Mouse (Mus musculus) intestine, embryonic 15.5 days (tissue): ENCODE results near the gene Stk11ip. TPM values are rescaled to one million over a fixed set of nuclear protein-coding genes. Genes with fewer than 3 reads are reported as not detected.

Experiments used
- ATAC-seq: fragments of 200-750 bp; cut with Nextera tagmentation; 2 replicates; pipeline ENCODE4 v1.8.0; 2017; ENCODE audit warnings: moderate TSS enrichment, moderate library complexity
- H3K27ac ChIP-seq: fragments of 300-500 bp; sonication (generic); 2 replicates; pipeline ENCODE4 v1.5.1; 2015; ENCODE audit warnings: mild to moderate bottlenecking, inconsistent platforms
- H3K27me3 ChIP-seq: fragments of 300-500 bp; sonication (generic); replicated peaks from 2 replicates; pipeline ENCODE4 v1.6.1; 2015; ENCODE audit warnings: inconsistent platforms
- H3K36me3 ChIP-seq: fragments of 300-500 bp; sonication (generic); 2 replicates; pipeline ENCODE4 v1.6.1; 2015; ENCODE audit warnings: inconsistent platforms
- H3K4me1 ChIP-seq: fragments of 300-500 bp; sonication (generic); replicated peaks from 2 replicates; pipeline ENCODE4 v1.6.1; 2015; ENCODE audit warnings: inconsistent platforms
- H3K4me2 ChIP-seq: fragments of 300-500 bp; sonication (generic); replicated peaks from 2 replicates; pipeline ENCODE4 v1.6.1; 2015; ENCODE audit warnings: mild to moderate bottlenecking, inconsistent platforms
- H3K4me3 ChIP-seq: fragments of 300-500 bp; sonication (generic); replicated peaks from 2 replicates; pipeline ENCODE4 v1.5.1; 2015; ENCODE audit warnings: inconsistent platforms
- H3K9ac ChIP-seq: fragments of 300-500 bp; sonication (generic); 2 replicates; pipeline ENCODE4 v1.6.1; 2015; ENCODE audit warnings: inconsistent platforms
- H3K9me3 ChIP-seq: fragments of 300-500 bp; sonication (generic); 2 replicates; pipeline ENCODE4 v1.6.1; 2016; ENCODE audit warnings: inconsistent platforms
- WGBS: fragments of 180-500 bp; shearing (Covaris S2); methylation state at CpG from one replicate; pipeline ENCODE4 v1.1.7; 2015; 5-methylcytosine and 5-hydroxymethylcytosine counted together
- polyA plus RNA-seq: library from polyadenylated mRNA; unstranded; fragments of >200 nt; fragmentation: Nextera tagmentation; extraction: Ambion mirVana; gene quantifications from 2 replicates; pipeline ENCODE4 v1.2.1, GENCODE M21; 2015

The Stk11ip gene
- polyA plus RNA-seq, 1 experiment from 2014 or later = 18.9 TPM

- no peaks in the 10 kb centered on the region for H3K9me3 ChIP-seq
- H3K4me1 ChIP-seq = peaks cover 40% of the 10 kb centered on the region
- H3K27me3 ChIP-seq = no peaks in the 10 kb centered on the region
- peak overlapping the region; percentile 98 for H3K27ac ChIP-seq
- H3K4me3 ChIP-seq = peak overlapping the region; percentile 76
- H3K36me3 ChIP-seq = peaks cover 17% of the 10 kb centered on the region
- under 1% methylated on average over 84 of the region's 84 CpGs for WGBS
- H3K9ac ChIP-seq = peak overlapping the region; percentile 80
- peak; percentile 64 for ATAC-seq
- peak overlapping the region; percentile 80 for H3K4me2 ChIP-seq
Measured at GRCm38 (mm10) chr1:75505159-75505955, 16.0 kb upstream of the Stk11ip start.

GRCm38 (mm10) chr1:75505956-75506831 is 15.1 kb upstream of the Stk11ip start, which contains the start of gene Obsl1:
Gene Obsl1 (minus strand): TSS chr1:75506452.
- Histone ChIP-seq H3K36me3 (peaks cover 15% of the 10 kb centered on the region), H3K9me3 (no peaks in the 10 kb centered on the region), H3K4me1 (peaks cover 40% of the 10 kb centered on the region), H3K4me3 (peak within 1 kb of the TSS; percentile 76), H3K27me3 (no peaks in the 10 kb centered on the region), H3K9ac (peak within 1 kb of the TSS; percentile 80), H3K27ac (peak within 1 kb of the TSS; percentile 98), H3K4me2 (peak within 1 kb of the TSS; percentile 80)
- ATAC-seq = peak; percentile 90
- under 1% methylated on average over 60 of the region's 65 CpGs for WGBS

GRCm38 (mm10) chr1:75507006-75507405 is 14.3 kb upstream of the Stk11ip start, which contains the start of gene Inha:
Gene Inha (plus strand): TSS chr1:75507077.
- H3K9ac ChIP-seq = peak within 1 kb of the TSS; percentile 80
- no peaks in the 10 kb centered on the region for H3K27me3 ChIP-seq
- H3K36me3 ChIP-seq = peaks cover 10% of the 10 kb centered on the region
- H3K9me3 ChIP-seq = no peaks in the 10 kb centered on the region
- peaks cover 48% of the 10 kb centered on the region for H3K4me1 ChIP-seq
- ATAC-seq = no peak
- peak within 1 kb of the TSS; percentile 76 for H3K4me3 ChIP-seq
- WGBS = 56% methylated on average over 10 of the region's 10 CpGs
- H3K4me2 ChIP-seq = peak within 1 kb of the TSS; percentile 80
- peak within 1 kb of the TSS; percentile 98 for H3K27ac ChIP-seq

- Histone ChIP-seq H3K4me3 (no peak overlapping the region), H3K4me2 (no peak overlapping the region), H3K36me3 (no peaks in the 10 kb centered on the region), H3K27ac (peak overlapping the region; percentile 27; the same call in 1 of the 2 replicates), H3K27me3 (no peaks in the 10 kb centered on the region), H3K9me3 (no peaks in the 10 kb centered on the region), H3K9ac (no peak overlapping the region), H3K4me1 (peaks cover 34% of the 10 kb centered on the region)
- no peak for ATAC-seq
- 64% methylated on average over 20 of the region's 20 CpGs for WGBS
Measured at GRCm38 (mm10) chr1:75509586-75509985, 11.7 kb upstream of the Stk11ip start.

DNA sequence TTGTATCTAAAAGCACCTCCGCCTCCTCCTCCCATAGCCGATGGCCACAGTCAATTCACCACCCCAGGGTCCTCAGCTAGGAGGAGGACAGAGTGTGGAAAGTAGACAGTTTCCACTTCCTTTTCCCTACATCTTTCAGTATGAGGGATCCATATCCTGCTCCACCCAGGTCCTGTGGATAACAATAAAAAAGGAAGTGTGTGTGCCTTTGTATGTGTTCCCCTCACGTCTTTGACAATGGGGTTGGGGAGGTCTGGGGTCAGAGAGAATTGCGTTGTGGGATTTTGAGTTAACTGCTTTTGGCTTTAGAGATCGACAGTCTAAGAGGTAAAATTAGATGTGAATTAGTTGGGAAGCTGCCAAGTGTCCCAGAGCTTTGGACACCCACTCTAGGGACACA is 11.2 kb upstream of the Stk11ip start:
- H3K36me3 ChIP-seq = no peaks in the 10 kb centered on the region
- H3K27me3 ChIP-seq = no peaks in the 10 kb centered on the region
- H3K27ac ChIP-seq = 0 out of 2 replicates have a peak overlapping the region, but pooled peaks have one; percentile 27
- WGBS = 74% methylated on average over 5 of the region's 5 CpGs
- H3K9me3 ChIP-seq = no peaks in the 10 kb centered on the region
- no peak overlapping the region for H3K4me2 ChIP-seq
- no peak overlapping the region for H3K9ac ChIP-seq
- no peak overlapping the region for H3K4me3 ChIP-seq
- no peak for ATAC-seq
- peaks cover 33% of the 10 kb centered on the region for H3K4me1 ChIP-seq

DNA sequence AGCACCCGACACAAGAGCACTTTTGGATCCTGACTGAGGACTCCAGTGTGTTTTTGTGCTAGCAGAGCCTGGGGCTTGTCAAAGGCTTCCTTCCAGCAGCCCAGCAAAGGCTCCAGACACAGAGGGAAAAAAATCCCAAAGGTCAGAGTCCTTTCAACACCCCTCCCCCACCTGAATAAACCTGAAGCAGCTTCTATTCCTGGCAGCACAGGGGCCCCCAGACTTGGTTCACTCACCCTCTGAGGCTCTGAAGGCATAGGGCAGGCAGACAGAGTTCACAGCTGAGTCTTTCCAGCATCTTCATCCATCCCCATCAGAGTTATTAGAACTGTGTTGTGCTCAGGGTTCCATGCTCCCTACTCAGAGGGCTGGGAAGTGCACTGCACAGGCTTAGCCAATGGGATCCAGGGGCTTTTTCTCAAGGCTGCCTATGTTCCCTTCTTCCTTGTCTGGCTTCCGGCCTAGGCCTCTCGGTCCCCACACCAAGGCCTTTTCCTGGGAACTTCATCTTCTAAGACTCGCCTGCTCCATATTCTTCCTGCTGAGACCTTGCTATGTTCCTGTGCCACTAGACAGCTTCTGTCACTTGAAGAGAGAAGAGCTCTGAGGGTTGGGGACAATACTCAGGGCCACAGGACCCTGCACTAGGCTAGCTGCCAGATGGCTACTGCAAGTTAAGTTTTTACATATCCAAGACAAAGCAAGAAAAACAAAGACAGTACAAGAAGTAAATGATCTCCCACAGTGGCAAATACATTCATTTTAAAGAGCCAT is 9.7 kb upstream of the Stk11ip start:
- H3K4me2 ChIP-seq = no peak overlapping the region; the same call in 1 of the 2 replicates
- no peak overlapping the region for H3K4me3 ChIP-seq
- H3K4me1 ChIP-seq = peaks cover 31% of the 10 kb centered on the region
- peak; percentile 71 for ATAC-seq
- no peaks in the 10 kb centered on the region for H3K36me3 ChIP-seq
- no peaks in the 10 kb centered on the region for H3K27me3 ChIP-seq
- WGBS = 40% methylated on average over 4 of the region's 4 CpGs
- no peak overlapping the region for H3K9ac ChIP-seq
- no peaks in the 10 kb centered on the region for H3K9me3 ChIP-seq
- peak overlapping the region; percentile 76 for H3K27ac ChIP-seq

- no peaks in the 10 kb centered on the region for H3K36me3 ChIP-seq
- no peaks in the 10 kb centered on the region for H3K9me3 ChIP-seq
- H3K9ac ChIP-seq = no peak overlapping the region
- 93% methylated on average over 3 of the region's 3 CpGs for WGBS
- ATAC-seq = no peak
- H3K27ac ChIP-seq = no peak overlapping the region
- H3K27me3 ChIP-seq = no peaks in the 10 kb centered on the region
- H3K4me1 ChIP-seq = peaks cover 23% of the 10 kb centered on the region
- no peak overlapping the region for H3K4me3 ChIP-seq
- H3K4me2 ChIP-seq = no peak overlapping the region
Measured at GRCm38 (mm10) chr1:75512550-75512949, 8.8 kb upstream of the Stk11ip start.

- WGBS = 58% methylated on average over 15 of the region's 15 CpGs
- no peak overlapping the region for H3K27ac ChIP-seq
- no peak for ATAC-seq
Measured at GRCm38 (mm10) chr1:75516703-75517380, 4.5 kb upstream of the Stk11ip start.

GRCm38 (mm10) chr1:75517984-75518383 is 3.3 kb upstream of the Stk11ip start:
- 29% methylated on average over 4 of the region's 4 CpGs for WGBS
- no peaks in the 10 kb centered on the region for H3K9me3 ChIP-seq
- H3K27me3 ChIP-seq = no peaks in the 10 kb centered on the region
- H3K9ac ChIP-seq = no peak overlapping the region
- no peak overlapping the region for H3K4me3 ChIP-seq
- ATAC-seq = peak; percentile 48
- no peak overlapping the region for H3K4me2 ChIP-seq
- peak overlapping the region; percentile 83 for H3K27ac ChIP-seq
- H3K4me1 ChIP-seq = peaks cover 23% of the 10 kb centered on the region
- H3K36me3 ChIP-seq = no peaks in the 10 kb centered on the region

More at GRCm38 (mm10) chr1:75516703-75517380, 4.5 kb upstream of the Stk11ip start:
- H3K9ac ChIP-seq = no peak overlapping the region
- no peak overlapping the region for H3K4me3 ChIP-seq
- H3K9me3 ChIP-seq = no peaks in the 10 kb centered on the region
- H3K27me3 ChIP-seq = no peaks in the 10 kb centered on the region
- no peaks in the 10 kb centered on the region for H3K36me3 ChIP-seq
- H3K4me1 ChIP-seq = peaks cover 21% of the 10 kb centered on the region
- no peak overlapping the region for H3K4me2 ChIP-seq

- Histone ChIP-seq H3K27ac (peak overlapping the region; percentile 83), H3K9me3 (no peaks in the 10 kb centered on the region), H3K4me2 (no peak overlapping the region), H3K36me3 (no peaks in the 10 kb centered on the region), H3K9ac (no peak overlapping the region), H3K27me3 (no peaks in the 10 kb centered on the region), H3K4me1 (peaks cover 23% of the 10 kb centered on the region), H3K4me3 (no peak overlapping the region)
- no peak for ATAC-seq
- WGBS = 92% methylated on average over 4 of the region's 4 CpGs
Measured at GRCm38 (mm10) chr1:75518427-75518826, 2.9 kb upstream of the Stk11ip start.

GRCm38 (mm10) chr1:75519576-75519975 is 1.8 kb upstream of the Stk11ip start:
- Histone ChIP-seq H3K4me2 (no peak overlapping the region), H3K4me1 (peaks cover 23% of the 10 kb centered on the region), H3K27ac (peak overlapping the region; percentile 98), H3K9me3 (no peaks in the 10 kb centered on the region), H3K4me3 (no peak overlapping the region), H3K9ac (no peak overlapping the region), H3K27me3 (no peaks in the 10 kb centered on the region), H3K36me3 (no peaks in the 10 kb centered on the region)
- 36% methylated on average over 5 of the region's 5 CpGs for WGBS
- ATAC-seq = no peak
